Mouse (Mus musculus) intestine, embryonic 16.5 days (tissue): Measurements from ENCODE around the gene Pnn. TPM values are rescaled to one million over a fixed set of nuclear protein-coding genes. Genes with fewer than 3 reads are reported as not detected.

Experiments used
- ATAC-seq: fragments of 200-750 bp; cut with Nextera tagmentation; 2 replicates; pipeline ENCODE4 v1.8.0; 2017; ENCODE audit warnings: moderate TSS enrichment, moderate library complexity
- H3K27ac ChIP-seq: fragments of 300-500 bp; sonication (generic); 2 replicates; pipeline ENCODE4 v1.5.1; 2014; ENCODE audit warnings: mild to moderate bottlenecking, low read length
- H3K27me3 ChIP-seq: fragments of 300-500 bp; sonication (generic); replicated peaks from 2 replicates; pipeline ENCODE4 v1.6.1; 2014; ENCODE audit warnings: low read length, control low read depth, mixed read lengths; ENCODE audit not compliant: control insufficient read depth, insufficient read depth
- H3K36me3 ChIP-seq: fragments of 300-500 bp; sonication (generic); 2 replicates; pipeline ENCODE4 v1.6.1; 2014; ENCODE audit warnings: low read length, control low read depth; ENCODE audit not compliant: control insufficient read depth, insufficient read depth
- H3K4me1 ChIP-seq: fragments of 300-500 bp; sonication (generic); 2 replicates; pipeline ENCODE4 v1.6.1; 2014; ENCODE audit warnings: low read length, control low read depth, mixed read lengths; ENCODE audit not compliant: control insufficient read depth, insufficient read depth
- H3K4me2 ChIP-seq: fragments of 300-500 bp; sonication (generic); 2 replicates; pipeline ENCODE4 v1.6.1; 2014; ENCODE audit warnings: low read depth, low read length, control low read depth
- H3K4me3 ChIP-seq: fragments of 300-500 bp; sonication (generic); 2 replicates; pipeline ENCODE4 v1.5.1; 2014; ENCODE audit warnings: mild to moderate bottlenecking, low read length
- H3K9ac ChIP-seq: fragments of 300-500 bp; sonication (generic); 2 replicates; pipeline ENCODE4 v1.6.1; 2014; ENCODE audit warnings: low read depth, low read length
- H3K9me3 ChIP-seq: fragments of 300-500 bp; sonication (generic); 2 replicates; pipeline ENCODE4 v1.6.1; 2016; ENCODE audit warnings: low read length, control low read depth; ENCODE audit not compliant: control insufficient read depth
- WGBS: fragments of 180-500 bp; shearing (Covaris S2); extraction: QIAGEN DNeasy Blood & Tissue Kit; methylation state at CpG from one replicate; pipeline ENCODE4 v1.1.7; 2014; 5-methylcytosine and 5-hydroxymethylcytosine counted together
- polyA plus RNA-seq: library from polyadenylated mRNA; unstranded; fragments of >200 nt; fragmentation: Nextera tagmentation; extraction: Ambion mirVana; gene quantifications from 2 replicates; pipeline ENCODE4 v1.2.1, GENCODE M21; 2015

Gene Pnn
- polyA plus RNA-seq, 1 experiment from 2014 or later = 66.7 TPM

GRCm38 (mm10) chr12:59093543-59093942 lies 26.9 kb downstream of the Pnn start:
- H3K27me3 ChIP-seq = no peaks in the 10 kb centered on the region
- 23% methylated on average over 2 of the region's 2 CpGs for WGBS
- no peaks in the 10 kb centered on the region for H3K9me3 ChIP-seq
- H3K4me3 ChIP-seq = no peak overlapping the region
- no peak overlapping the region for H3K4me2 ChIP-seq
- H3K36me3 ChIP-seq = no peaks in the 10 kb centered on the region
- peak; percentile 47 for ATAC-seq
- no peak overlapping the region for H3K9ac ChIP-seq
- peak overlapping the region; percentile 45; the same call in 1 of the 2 replicates for H3K27ac ChIP-seq
- H3K4me1 ChIP-seq = 0 out of 2 replicates have a peak, but pooled peaks cover 3% of the 10 kb centered on the region

- Histone ChIP-seq H3K4me3 (peak within 1 kb of the TSS; percentile 42), H3K4me1 (0 out of 2 replicates have a peak, but pooled peaks cover 3% of the 10 kb centered on the region), H3K27ac (peak within 1 kb of the TSS; percentile 91), H3K36me3 (no peaks in the 10 kb centered on the region), H3K27me3 (no peaks in the 10 kb centered on the region), H3K9ac (peak within 1 kb of the TSS; percentile 63), H3K4me2 (peak within 1 kb of the TSS; percentile 26), H3K9me3 (no peaks in the 10 kb centered on the region)
- 53% methylated on average over 19 of the region's 19 CpGs for WGBS
- ATAC-seq = peak; percentile 98
These were observed 28.7 kb downstream of the Pnn start, which contains the start of gene Mia2 for GRCm38 (mm10) chr12:59095104-59096025. Gene Mia2 (plus strand): TSS chr12:59095799.

- WGBS = 66% methylated on average over 5 of the region's 5 CpGs
- no peak overlapping the region for H3K27ac ChIP-seq
These were observed 38.1 kb downstream of the Pnn start for GRCm38 (mm10) chr12:59104771-59105170.

GRCm38 (mm10) chr12:59105914-59106313 lies 39.2 kb downstream of the Pnn start:
- peak; percentile 85 for ATAC-seq
- Histone ChIP-seq H3K9me3 (no peaks in the 10 kb centered on the region), H3K4me2 (no peak overlapping the region), H3K4me3 (no peak overlapping the region), H3K27ac (peak overlapping the region; percentile 29; the same call in 1 of the 2 replicates), H3K36me3 (no peaks in the 10 kb centered on the region), H3K27me3 (no peaks in the 10 kb centered on the region), H3K4me1 (no peaks in the 10 kb centered on the region), H3K9ac (no peak overlapping the region)
- 64% methylated on average over 6 of the region's 6 CpGs for WGBS

More at GRCm38 (mm10) chr12:59104771-59105170, 38.1 kb downstream of the Pnn start:
- Histone ChIP-seq H3K4me2 (no peak overlapping the region), H3K9me3 (no peaks in the 10 kb centered on the region), H3K4me1 (no peaks in the 10 kb centered on the region), H3K9ac (no peak overlapping the region), H3K4me3 (no peak overlapping the region), H3K36me3 (no peaks in the 10 kb centered on the region), H3K27me3 (no peaks in the 10 kb centered on the region)
- ATAC-seq = peak; percentile 62; the same call in 1 of the 2 replicates

GRCm38 (mm10) chr12:59106491-59106890 lies 39.8 kb downstream of the Pnn start:
- Histone ChIP-seq H3K36me3 (no peaks in the 10 kb centered on the region), H3K9ac (no peak overlapping the region), H3K4me3 (no peak overlapping the region), H3K9me3 (no peaks in the 10 kb centered on the region), H3K4me1 (no peaks in the 10 kb centered on the region), H3K27me3 (no peaks in the 10 kb centered on the region), H3K27ac (no peak overlapping the region), H3K4me2 (no peak overlapping the region)
- 83% methylated on average over 5 of the region's 5 CpGs for WGBS
- peak; percentile 45 for ATAC-seq

GRCm38 (mm10) chr12:59107926-59108325 lies 41.2 kb downstream of the Pnn start:
- ATAC-seq = no peak
- Histone ChIP-seq H3K9ac (no peak overlapping the region), H3K4me1 (no peaks in the 10 kb centered on the region), H3K9me3 (no peaks in the 10 kb centered on the region), H3K27me3 (no peaks in the 10 kb centered on the region), H3K27ac (no peak overlapping the region), H3K36me3 (no peaks in the 10 kb centered on the region), H3K4me3 (no peak overlapping the region), H3K4me2 (no peak overlapping the region)
- 91% methylated on average over 4 of the region's 4 CpGs for WGBS

- no peak overlapping the region for H3K9ac ChIP-seq
- ATAC-seq = no peak
- no peak overlapping the region for H3K4me3 ChIP-seq
- H3K4me2 ChIP-seq = no peak overlapping the region
- H3K4me1 ChIP-seq = no peaks in the 10 kb centered on the region
- no peak overlapping the region for H3K27ac ChIP-seq
- no peaks in the 10 kb centered on the region for H3K27me3 ChIP-seq
- no peaks in the 10 kb centered on the region for H3K36me3 ChIP-seq
- no peaks in the 10 kb centered on the region for H3K9me3 ChIP-seq
- WGBS = 72% methylated on average over 3 of the region's 3 CpGs
These were observed 50.5 kb downstream of the Pnn start for GRCm38 (mm10) chr12:59117184-59117583.

Other genes with a start within 250 kb of the Pnn start
- gene Sec23a, start 54.9 kb upstream of the Pnn start, polyA plus RNA-seq = 90.5 and 110 TPM in 2 replicates
- 17.6 and 20.3 TPM in 2 replicates for gene Gemin2, start 53.5 kb upstream of the Pnn start, polyA plus RNA-seq
- gene Trappc6b, start 5.4 kb upstream of the Pnn start, polyA plus RNA-seq = 77.0 and 85.9 TPM in 2 replicates
- gene Mia2, start 28.9 kb downstream of the Pnn start, polyA plus RNA-seq = 88.2 and 96.6 TPM in 2 replicates
- gene Fbxo33, start 152.8 kb downstream of the Pnn start, polyA plus RNA-seq = 3.5 and 3.9 TPM in 2 replicates